Mouse (Mus musculus): ENCODE results near the gene Cep170b. TPM values are rescaled to one million over a fixed set of nuclear protein-coding genes. Genes with fewer than 3 reads are reported as not detected.

The Cep170b gene
- polyA plus RNA-seq, 1 experiment, result 22.8 TPM

DNA sequence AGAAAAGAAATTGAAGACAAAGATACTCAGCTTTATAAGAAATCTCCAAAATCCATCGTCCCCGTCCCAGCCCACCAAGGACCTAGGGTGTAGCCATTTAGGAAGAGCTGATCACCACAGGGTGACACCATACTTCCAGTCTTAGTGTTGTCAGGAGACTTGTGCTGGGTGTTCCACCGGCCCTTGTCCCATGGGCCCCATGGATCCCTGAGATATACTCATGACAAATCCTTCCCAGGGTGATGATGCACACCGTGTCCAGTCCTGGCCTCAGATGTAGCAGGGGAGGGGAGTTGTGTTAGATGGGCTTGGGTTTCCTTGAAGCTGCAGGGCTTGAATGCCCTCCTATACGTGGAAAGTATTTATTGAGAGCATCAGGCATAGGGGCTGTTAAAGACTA lies 37.6 kb downstream of the Cep170b start:
- Histone ChIP-seq H3K36me3 (ENCODE audit: control insufficient read depth, insufficient read depth) (no peaks in the 10 kb centered on the region), H3K4me2 (ENCODE audit: low read depth) (no peak overlapping the region), H3K27me3 (ENCODE audit: control insufficient read depth, insufficient read depth, insufficient read length) (no peaks in the 10 kb centered on the region), H3K4me3 (no peak overlapping the region), H3ac (ENCODE audit: control insufficient read depth, insufficient read length) (no peak overlapping the region), H3K79me2 (ENCODE audit: control insufficient read depth, insufficient read depth) (no peaks in the 10 kb centered on the region)
- TF ChIP-seq MYOG (IDR thresholded peaks at IDR 0.05; ENCODE audit: control insufficient read depth in 1 of 3, insufficient read depth in 1 of 3, insufficient read length in 2 of 3, low read depth in 2 of 3) (no peak), E2F4 (IDR thresholded peaks at IDR 0.05; ENCODE audit: insufficient read depth) (no peak), MYOD1 (IDR thresholded peaks at IDR 0.05; ENCODE audit: control insufficient read depth in 1 of 3, insufficient read length in 2 of 3, low read depth in 2 of 3) (no peak), MAX (IDR thresholded peaks at IDR 0.05; ENCODE audit: low read depth) (no peak), POLR2AphosphoS2 (IDR thresholded peaks at IDR 0.05; ENCODE audit: insufficient read length, low read depth) (no peak), POLR2A (IDR thresholded peaks at IDR 0.05; ENCODE audit: insufficient read length, low read depth) (no peak), CEBPB (IDR thresholded peaks at IDR 0.05; ENCODE audit: insufficient read depth, poor library complexity, severe bottlenecking) (no peak), TCF12 (IDR thresholded peaks at IDR 0.05; ENCODE audit: insufficient read depth, poor library complexity, severe bottlenecking) (no peak), SRF (IDR thresholded peaks at IDR 0.05; ENCODE audit: control insufficient read depth, insufficient read length, low read depth) (no peak), TCF3 (IDR thresholded peaks at IDR 0.05; ENCODE audit: insufficient read length, low read depth) (no peak), REST (IDR thresholded peaks at IDR 0.05; ENCODE audit: insufficient read depth, insufficient read length) (no peak), USF1 (IDR thresholded peaks at IDR 0.05; ENCODE audit: low read depth) (no peak)

- TF ChIP-seq POLR2AphosphoS2 (IDR thresholded peaks at IDR 0.05; ENCODE audit: insufficient read length, low read depth) (no peak), REST (IDR thresholded peaks at IDR 0.05; ENCODE audit: insufficient read depth, insufficient read length) (no peak), MYOG (IDR thresholded peaks at IDR 0.05; ENCODE audit: control insufficient read depth in 1 of 3, insufficient read depth in 1 of 3, insufficient read length in 2 of 3, low read depth in 2 of 3) (no peak), CEBPB (IDR thresholded peaks at IDR 0.05; ENCODE audit: insufficient read depth, poor library complexity, severe bottlenecking) (no peak)
- Histone ChIP-seq H3K36me3 (ENCODE audit: control insufficient read depth, insufficient read depth) (no peaks in the 10 kb centered on the region), H3K27me3 (ENCODE audit: control insufficient read depth, insufficient read depth, insufficient read length) (no peaks in the 10 kb centered on the region), H3K4me3 (no peak overlapping the region), H3K4me2 (ENCODE audit: low read depth) (no peak overlapping the region), H3K79me2 (ENCODE audit: control insufficient read depth, insufficient read depth) (no peaks in the 10 kb centered on the region), H3ac (ENCODE audit: control insufficient read depth, insufficient read length) (no peak overlapping the region)
These were observed 39.2 kb downstream of the Cep170b start for GRCm38 (mm10) chr12:112759471-112759870.

DNA sequence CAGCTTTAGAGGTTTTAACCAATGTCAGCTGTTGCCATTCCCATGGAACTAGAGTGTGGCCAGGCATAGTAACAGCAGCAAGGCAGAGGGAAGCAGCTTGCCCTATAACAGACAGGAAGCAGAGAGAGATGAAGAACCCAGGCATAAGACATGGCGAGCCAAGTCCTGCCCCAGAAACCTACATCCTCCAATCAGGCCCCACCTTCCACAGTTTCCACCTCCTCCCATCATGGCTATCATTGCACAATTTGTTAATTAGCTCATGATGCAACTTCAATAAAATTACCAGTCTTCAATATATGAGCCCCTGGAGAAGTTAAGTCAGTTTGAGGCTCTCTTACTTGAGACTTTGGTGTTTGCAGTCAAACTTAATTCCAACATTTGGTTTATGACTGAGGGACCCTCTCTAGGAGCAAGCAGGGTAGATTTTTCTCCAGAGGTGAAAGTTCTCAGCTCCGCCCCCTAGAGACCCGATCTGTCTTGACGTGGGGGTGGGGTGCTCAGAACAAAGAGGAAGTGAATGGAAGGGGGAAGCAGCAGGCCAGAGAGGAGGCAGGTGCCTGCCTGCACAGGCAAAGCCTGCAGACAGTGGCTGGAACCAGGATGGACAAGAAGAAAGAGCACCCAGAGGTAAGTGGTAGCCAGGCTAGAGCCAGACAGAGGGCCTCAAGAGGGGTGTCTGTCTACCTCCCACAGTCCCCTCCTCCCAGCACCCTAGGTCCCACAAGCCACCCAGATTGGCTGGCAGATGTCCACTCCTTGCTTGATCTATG lies 40.1 kb downstream of the Cep170b start, which contains the start of gene Pld4:
Gene Pld4 (plus strand): TSS at position 502 of the 773 bp plus-strand sequence.
- H3ac ChIP-seq (ENCODE audit: control insufficient read depth, insufficient read length), result no peak within 1 kb of the TSS
- no peak for TF ChIP-seq CEBPB (IDR thresholded peaks at IDR 0.05; ENCODE audit: insufficient read depth, poor library complexity, severe bottlenecking)
- no peak for TF ChIP-seq REST (IDR thresholded peaks at IDR 0.05; ENCODE audit: insufficient read depth, insufficient read length)
- no peak for TF ChIP-seq MYOG (IDR thresholded peaks at IDR 0.05; ENCODE audit: control insufficient read depth in 1 of 3, insufficient read depth in 1 of 3, insufficient read length in 2 of 3, low read depth in 2 of 3)
- no peak for TF ChIP-seq POLR2AphosphoS2 (IDR thresholded peaks at IDR 0.05; ENCODE audit: insufficient read length, low read depth)
- TF ChIP-seq SRF (IDR thresholded peaks at IDR 0.05; ENCODE audit: control insufficient read depth, insufficient read length, low read depth), result no peak
- TF ChIP-seq USF1 (IDR thresholded peaks at IDR 0.05; ENCODE audit: low read depth), result no peak
- TF ChIP-seq TCF3 (IDR thresholded peaks at IDR 0.05; ENCODE audit: insufficient read length, low read depth), result no peak
- no peak for TF ChIP-seq TCF12 (IDR thresholded peaks at IDR 0.05; ENCODE audit: insufficient read depth, poor library complexity, severe bottlenecking)
- no peak for TF ChIP-seq MAX (IDR thresholded peaks at IDR 0.05; ENCODE audit: low read depth)
- no peak for TF ChIP-seq POLR2A (IDR thresholded peaks at IDR 0.05; ENCODE audit: insufficient read length, low read depth)
- TF ChIP-seq E2F4 (IDR thresholded peaks at IDR 0.05; ENCODE audit: insufficient read depth), result no peak
- no peak for TF ChIP-seq MYOD1 (IDR thresholded peaks at IDR 0.05; ENCODE audit: control insufficient read depth in 1 of 3, insufficient read length in 2 of 3, low read depth in 2 of 3)
- no peaks in the 10 kb centered on the region for H3K27me3 ChIP-seq (ENCODE audit: control insufficient read depth, insufficient read depth, insufficient read length)
- H3K4me2 ChIP-seq (ENCODE audit: low read depth), result no peak within 1 kb of the TSS
- no peak within 1 kb of the TSS for H3K4me3 ChIP-seq
- H3K79me2 ChIP-seq (ENCODE audit: control insufficient read depth, insufficient read depth), result no peaks in the 10 kb centered on the region
- no peaks in the 10 kb centered on the region for H3K36me3 ChIP-seq (ENCODE audit: control insufficient read depth, insufficient read depth)

- no peak overlapping the region for H3K4me3 ChIP-seq
- H3ac ChIP-seq (ENCODE audit: control insufficient read depth, insufficient read length), result no peak overlapping the region
- H3K36me3 ChIP-seq (ENCODE audit: control insufficient read depth, insufficient read depth), result no peaks in the 10 kb centered on the region
- no peak for TF ChIP-seq SRF (IDR thresholded peaks at IDR 0.05; ENCODE audit: control insufficient read depth, insufficient read length, low read depth)
- no peak for TF ChIP-seq POLR2AphosphoS2 (IDR thresholded peaks at IDR 0.05; ENCODE audit: insufficient read length, low read depth)
- no peak for TF ChIP-seq MAX (IDR thresholded peaks at IDR 0.05; ENCODE audit: low read depth)
- TF ChIP-seq REST (IDR thresholded peaks at IDR 0.05; ENCODE audit: insufficient read depth, insufficient read length), result no peak
- no peaks in the 10 kb centered on the region for H3K27me3 ChIP-seq (ENCODE audit: control insufficient read depth, insufficient read depth, insufficient read length)
- no peaks in the 10 kb centered on the region for H3K79me2 ChIP-seq (ENCODE audit: control insufficient read depth, insufficient read depth)
- no peak overlapping the region for H3K4me2 ChIP-seq (ENCODE audit: low read depth)
These were observed 41.2 kb downstream of the Cep170b start for GRCm38 (mm10) chr12:112761411-112761810.

DNA sequence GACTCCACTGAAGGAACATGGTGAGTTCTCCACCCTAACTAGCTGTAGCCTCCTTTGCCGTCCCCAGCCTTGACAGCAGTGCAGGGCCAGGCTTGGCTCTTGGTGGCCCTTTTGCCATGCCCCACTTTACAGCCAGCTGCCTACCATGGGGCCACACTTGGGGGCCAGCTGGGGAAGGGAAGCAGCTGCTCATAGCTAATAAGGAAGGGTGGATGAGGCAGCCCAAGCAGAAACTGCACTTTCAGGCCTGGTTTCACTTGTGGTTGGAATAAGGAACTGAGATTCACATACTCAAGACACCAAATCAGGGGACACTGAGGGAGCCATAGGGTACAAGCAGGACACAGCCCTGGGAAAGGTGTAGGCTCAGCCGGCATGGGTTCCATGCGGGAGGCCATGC lies 41.8 kb downstream of the Cep170b start:
- Histone ChIP-seq H3K4me2 (ENCODE audit: low read depth) (no peak overlapping the region), H3K4me3 (no peak overlapping the region), H3K79me2 (ENCODE audit: control insufficient read depth, insufficient read depth) (no peaks in the 10 kb centered on the region), H3K36me3 (ENCODE audit: control insufficient read depth, insufficient read depth) (no peaks in the 10 kb centered on the region), H3ac (ENCODE audit: control insufficient read depth, insufficient read length) (no peak overlapping the region), H3K27me3 (ENCODE audit: control insufficient read depth, insufficient read depth, insufficient read length) (no peaks in the 10 kb centered on the region)
- TF ChIP-seq MAX (IDR thresholded peaks at IDR 0.05; ENCODE audit: low read depth) (no peak), MYOG (IDR thresholded peaks at IDR 0.05; ENCODE audit: control insufficient read depth in 1 of 3, insufficient read depth in 1 of 3, insufficient read length in 2 of 3, low read depth in 2 of 3) (peak in 1 of 3 experiments; percentile 41)

Measured in myocyte (in vitro differentiated cells).